Mouse (Mus musculus) megakaryocyte, embryonic 14.5 days (primary cell): ENCODE measurements at regions not wholly inside any gene's neighbourhood (a gene's known extent, or its start where the extent isn't known, plus 50 kb on each side); places are given as distances from the start of the nearest gene placed in this dataset.

Experiments
- H3K27me3 ChIP-seq: replicated peaks from 2 replicates; pipeline ENCODE3; 2012; ENCODE audit warnings: inconsistent platforms
- H3K36me3 ChIP-seq: replicated peaks from 2 replicates; pipeline ENCODE3; 2012; ENCODE audit warnings: low read length, inconsistent platforms, mixed read lengths
- H3K4me1 ChIP-seq: 2 replicates; pipeline ENCODE4 v1.6.1; 2012; ENCODE audit warnings: inconsistent platforms
- H3K4me3 ChIP-seq: replicated peaks from 2 replicates; pipeline ENCODE3; 2012; ENCODE audit warnings: moderate library complexity, mild to moderate bottlenecking, inconsistent platforms
- H3K9me3 ChIP-seq: 2 replicates; pipeline ENCODE4 v1.6.1; 2012; ENCODE audit warnings: inconsistent platforms
- FLI1 ChIP-seq: IDR thresholded peaks from 2 replicates; pipeline ENCODE4 v1.6.1; 2012; ENCODE audit warnings: low read length, inconsistent platforms, mixed read lengths
- GATA1 ChIP-seq: IDR thresholded peaks from 3 replicates; pipeline ENCODE4 v1.6.1; 2012; ENCODE audit warnings: mixed read lengths, low read length, inconsistent platforms, borderline replicate concordance

DNA sequence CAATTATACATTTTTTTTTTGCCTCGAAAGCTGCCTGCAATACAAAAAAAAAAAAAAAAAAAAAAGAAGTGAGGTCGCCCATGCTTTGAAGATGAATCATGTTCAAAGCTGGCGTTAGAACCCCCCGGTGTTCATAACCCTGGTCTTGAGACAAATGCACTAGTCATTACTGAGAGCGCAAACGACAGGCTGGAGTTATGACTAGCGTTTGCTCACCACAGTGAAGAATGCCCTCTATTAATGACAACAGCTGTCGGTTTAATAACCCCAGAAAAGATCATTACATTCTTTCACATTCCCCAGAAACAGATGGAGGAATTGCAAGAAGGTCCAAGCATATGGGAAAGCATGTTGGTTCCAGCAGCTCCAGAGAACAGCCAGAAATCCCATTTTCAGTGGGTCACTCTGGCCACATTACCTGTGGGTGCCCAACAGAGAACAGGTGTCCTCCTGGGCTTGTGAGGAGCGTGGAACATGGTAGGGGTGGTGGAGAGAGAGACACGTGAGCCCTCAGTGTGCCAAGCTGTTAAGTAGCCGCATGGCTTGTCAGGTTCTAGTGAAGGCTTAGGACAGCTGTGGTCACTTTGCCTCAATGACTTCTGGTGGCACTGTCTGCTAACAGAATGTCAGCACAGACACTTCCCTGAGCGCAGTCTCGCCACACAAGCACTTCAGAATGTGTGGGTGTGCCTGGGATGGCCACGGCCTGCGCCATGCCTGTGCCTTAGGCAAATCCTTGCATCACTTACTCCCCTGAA, 60.4 kb downstream of the Aipl1 start:
- Histone ChIP-seq H3K27me3 (peaks cover 22% of the 10 kb centered on the region), H3K4me3 (peak overlapping the region; percentile 10), H3K9me3 (no peaks in the 10 kb centered on the region), H3K4me1 (no peaks in the 10 kb centered on the region), H3K36me3 (no peaks in the 10 kb centered on the region)
- TF ChIP-seq FLI1: no peak
- TF ChIP-seq GATA1: no peak

DNA sequence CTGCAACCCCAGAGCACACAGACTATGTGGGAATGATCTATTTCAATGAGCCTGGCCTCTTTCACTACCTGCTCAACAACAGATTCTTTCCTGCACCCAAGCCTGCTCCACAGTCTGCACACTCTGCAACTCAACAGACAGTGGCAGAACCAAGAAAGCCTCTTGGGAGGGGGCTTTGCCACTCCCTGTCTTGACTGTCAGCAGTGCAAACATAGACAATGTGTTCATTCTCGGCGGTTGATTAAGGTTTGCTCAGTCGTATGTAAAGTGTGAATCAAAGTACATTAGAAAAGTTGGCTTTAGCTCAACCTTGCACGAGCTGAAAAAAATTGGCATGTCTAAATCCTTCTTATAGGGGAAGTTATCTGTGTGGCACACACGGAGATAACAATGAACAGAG, 66.0 kb downstream of the Aipl1 start:
- TF ChIP-seq GATA1 (no peak), FLI1 (no peak)

DNA sequence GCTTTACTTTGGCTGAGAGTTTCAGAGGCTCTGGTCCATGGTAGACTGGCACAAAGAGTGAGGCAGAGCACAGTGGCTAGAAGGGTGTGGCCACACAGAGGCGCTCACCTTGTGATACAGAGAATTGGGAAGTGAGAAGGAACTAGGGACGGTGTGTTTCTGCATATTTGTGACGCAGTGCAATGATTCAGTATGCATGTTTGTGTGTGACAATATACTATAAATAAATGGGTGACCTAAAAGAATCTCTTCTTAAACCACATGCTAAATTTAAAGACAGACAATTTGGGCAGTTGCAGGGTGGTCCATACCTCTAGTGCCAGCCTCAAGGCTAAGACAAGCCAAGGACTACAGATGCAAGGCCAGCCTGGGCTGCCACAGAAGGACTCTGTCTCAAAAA, 75.0 kb downstream of the Aipl1 start:
- peaks cover 21% of the 10 kb centered on the region for H3K9me3 ChIP-seq

More for the DNA sequence above, 66.0 kb downstream of the Aipl1 start:
- no peaks in the 10 kb centered on the region for H3K9me3 ChIP-seq
- H3K4me1 ChIP-seq: no peaks in the 10 kb centered on the region
- no peaks in the 10 kb centered on the region for H3K36me3 ChIP-seq
- H3K27me3 ChIP-seq: peaks cover 8% of the 10 kb centered on the region
- H3K4me3 ChIP-seq: no peak overlapping the region

DNA sequence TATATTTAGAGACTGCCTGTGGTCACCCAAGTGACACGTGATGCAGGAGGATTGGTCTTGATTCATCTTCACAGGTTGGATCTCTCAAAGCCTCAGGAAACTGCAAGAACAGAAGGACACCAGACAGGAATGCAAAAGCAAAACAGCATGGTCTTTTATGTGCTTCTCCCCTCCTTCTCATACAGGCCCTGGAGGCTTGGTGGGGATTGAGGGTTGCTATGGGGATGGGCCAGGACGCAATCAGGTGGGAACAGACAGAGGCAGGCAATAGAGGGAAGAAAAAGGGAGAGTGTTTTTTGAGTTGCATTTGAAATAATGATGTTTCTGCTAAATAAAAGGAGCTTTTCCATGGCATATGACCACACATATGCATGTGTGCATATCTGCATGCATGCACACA, 84.8 kb downstream of the Aipl1 start:
- no peaks in the 10 kb centered on the region for H3K4me1 ChIP-seq
- no peaks in the 10 kb centered on the region; the same call in 1 of the 2 replicates for H3K9me3 ChIP-seq
- no peak for TF ChIP-seq GATA1
- no peak for TF ChIP-seq FLI1
- peaks cover 1% of the 10 kb centered on the region for H3K27me3 ChIP-seq
- H3K36me3 ChIP-seq: no peaks in the 10 kb centered on the region
- H3K4me3 ChIP-seq: no peak overlapping the region

More for the DNA sequence above, 75.0 kb downstream of the Aipl1 start:
- Histone ChIP-seq H3K4me1 (no peaks in the 10 kb centered on the region), H3K36me3 (no peaks in the 10 kb centered on the region), H3K4me3 (no peak overlapping the region), H3K27me3 (peaks cover 2% of the 10 kb centered on the region)
- TF ChIP-seq GATA1 (no peak), FLI1 (no peak)

DNA sequence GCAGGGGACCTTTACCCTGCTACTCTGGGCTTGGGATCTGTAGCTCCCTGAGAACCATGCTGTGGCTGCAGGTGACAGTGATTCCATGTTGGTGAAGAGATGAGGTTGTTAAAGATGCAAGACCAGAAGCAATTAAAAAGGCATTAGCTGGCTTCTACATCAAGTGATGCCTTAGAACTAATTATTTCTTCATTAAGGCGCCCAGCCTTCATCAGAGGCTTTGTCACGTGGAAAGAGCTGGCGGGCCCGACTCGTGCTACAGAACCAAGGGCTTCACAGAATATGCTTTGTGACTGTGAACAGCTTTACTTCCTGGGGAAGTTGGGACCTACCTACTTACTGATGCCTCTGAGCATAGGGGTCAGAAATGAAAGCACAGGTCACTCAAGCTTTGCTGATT, 90.1 kb downstream of the Aipl1 start:
- Histone ChIP-seq H3K4me1 (no peaks in the 10 kb centered on the region), H3K36me3 (no peaks in the 10 kb centered on the region), H3K4me3 (no peak overlapping the region), H3K9me3 (no peaks in the 10 kb centered on the region; the same call in 1 of the 2 replicates), H3K27me3 (peaks cover 8% of the 10 kb centered on the region)
- TF ChIP-seq GATA1: no peak

DNA sequence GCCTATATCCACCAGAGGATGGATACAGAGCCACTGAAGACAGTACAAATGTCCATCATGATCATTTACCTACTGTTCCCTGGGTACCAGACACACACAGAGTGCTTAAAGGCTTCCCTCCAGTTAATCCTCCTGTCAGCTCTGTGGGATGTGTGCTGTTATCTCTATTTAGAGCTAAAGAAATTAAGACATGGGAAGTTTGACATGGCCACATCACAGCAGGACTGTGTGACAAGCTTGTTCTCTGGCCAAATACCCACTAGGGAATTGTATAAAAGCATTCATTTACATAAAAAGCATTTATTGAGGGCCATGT, 92.3 kb downstream of the Aipl1 start:
- no peaks in the 10 kb centered on the region for H3K9me3 ChIP-seq
- H3K27me3 ChIP-seq: peaks cover 6% of the 10 kb centered on the region
- H3K36me3 ChIP-seq: no peaks in the 10 kb centered on the region
- H3K4me3 ChIP-seq: no peak overlapping the region
- H3K4me1 ChIP-seq: no peaks in the 10 kb centered on the region
- TF ChIP-seq FLI1 (no peak), GATA1 (no peak)

DNA sequence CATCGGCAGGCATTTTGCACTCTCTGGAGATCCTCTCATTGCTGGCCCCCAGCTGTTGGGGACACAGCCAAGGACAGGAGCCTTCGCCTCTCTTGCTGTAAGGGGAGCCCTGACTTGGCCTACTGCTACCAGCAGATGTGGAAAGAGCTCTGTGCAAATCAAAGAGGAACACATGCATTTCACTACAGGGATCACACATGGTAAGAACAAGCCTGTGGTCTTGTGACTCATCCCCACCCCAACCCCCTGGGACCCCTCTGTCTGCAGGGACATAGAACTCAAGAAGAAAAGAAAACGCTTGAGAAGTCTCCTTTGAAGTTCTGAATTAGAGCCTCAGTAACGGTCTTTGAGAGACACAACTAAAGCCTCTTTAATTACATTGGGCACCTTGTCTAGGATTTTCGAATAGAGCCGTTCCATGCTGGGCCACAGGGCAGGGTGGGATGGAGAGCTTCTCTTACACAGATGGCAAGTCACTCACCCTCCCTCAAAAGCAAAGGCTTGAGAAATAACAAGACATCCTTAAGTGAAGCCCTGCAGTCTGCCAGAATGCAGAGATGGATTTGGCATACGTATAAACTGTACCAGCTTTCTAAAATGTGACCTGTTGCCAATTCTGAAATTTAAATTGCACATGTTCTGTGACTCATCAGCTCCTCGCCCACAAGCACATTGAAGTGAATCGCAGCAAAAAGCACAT, 92.8 kb downstream of the Aipl1 start:
- no peaks in the 10 kb centered on the region for H3K36me3 ChIP-seq
- peaks cover 6% of the 10 kb centered on the region for H3K27me3 ChIP-seq
- H3K9me3 ChIP-seq: no peaks in the 10 kb centered on the region

DNA sequence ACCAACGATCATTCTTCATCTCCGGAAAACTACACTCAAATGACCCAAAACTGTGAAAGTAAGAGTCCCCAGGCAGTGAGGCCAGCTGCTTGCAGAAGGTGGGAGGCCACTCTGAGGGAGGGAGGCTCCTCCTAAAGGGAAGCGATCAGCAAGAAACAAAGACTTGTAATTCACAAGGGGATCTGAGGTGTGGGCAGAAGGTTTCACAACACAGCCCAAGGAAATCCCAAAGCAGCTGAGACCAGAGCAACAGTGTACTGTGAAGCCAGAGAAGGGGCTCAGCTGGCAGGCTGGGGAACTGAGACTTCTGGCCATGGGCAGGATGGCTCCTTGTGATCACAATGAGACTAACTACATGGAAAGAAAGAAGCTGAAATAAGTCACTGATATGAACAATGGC, 93.8 kb downstream of the Aipl1 start:
- no peak overlapping the region for H3K4me3 ChIP-seq
- H3K9me3 ChIP-seq: no peaks in the 10 kb centered on the region
- no peaks in the 10 kb centered on the region for H3K36me3 ChIP-seq
- no peak for TF ChIP-seq FLI1
- no peak for TF ChIP-seq GATA1
- H3K27me3 ChIP-seq: peaks cover 6% of the 10 kb centered on the region
- H3K4me1 ChIP-seq: no peaks in the 10 kb centered on the region

More for the DNA sequence above, 92.8 kb downstream of the Aipl1 start:
- TF ChIP-seq GATA1 (no peak), FLI1 (no peak)
- H3K4me3 ChIP-seq: no peak overlapping the region
- no peaks in the 10 kb centered on the region for H3K4me1 ChIP-seq

DNA sequence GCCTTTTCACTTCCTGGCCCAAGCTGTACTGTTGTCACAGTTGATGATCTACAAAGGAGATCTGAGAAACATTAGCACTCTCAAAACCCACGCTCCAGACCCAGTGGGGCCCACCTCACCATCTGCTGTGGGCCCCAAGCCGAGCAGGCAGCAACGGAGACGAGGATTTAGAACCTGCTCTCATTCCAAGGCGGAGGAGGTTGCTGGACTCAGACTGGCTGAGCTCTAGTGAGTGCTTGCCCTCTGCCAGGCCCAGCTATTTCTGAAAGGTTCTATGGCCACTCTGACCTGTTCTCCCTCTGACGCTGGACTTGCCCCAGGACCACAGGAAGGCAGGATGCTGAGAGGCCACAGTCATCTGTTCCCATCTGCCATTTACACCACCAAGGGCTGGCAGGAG, 98.2 kb downstream of the Aipl1 start:
- Histone ChIP-seq H3K27me3 (peaks cover 3% of the 10 kb centered on the region), H3K36me3 (no peaks in the 10 kb centered on the region), H3K4me3 (no peak overlapping the region), H3K4me1 (no peaks in the 10 kb centered on the region), H3K9me3 (0 out of 2 replicates have a peak, but pooled peaks cover 3% of the 10 kb centered on the region)
- TF ChIP-seq GATA1 (no peak), FLI1 (no peak)

DNA sequence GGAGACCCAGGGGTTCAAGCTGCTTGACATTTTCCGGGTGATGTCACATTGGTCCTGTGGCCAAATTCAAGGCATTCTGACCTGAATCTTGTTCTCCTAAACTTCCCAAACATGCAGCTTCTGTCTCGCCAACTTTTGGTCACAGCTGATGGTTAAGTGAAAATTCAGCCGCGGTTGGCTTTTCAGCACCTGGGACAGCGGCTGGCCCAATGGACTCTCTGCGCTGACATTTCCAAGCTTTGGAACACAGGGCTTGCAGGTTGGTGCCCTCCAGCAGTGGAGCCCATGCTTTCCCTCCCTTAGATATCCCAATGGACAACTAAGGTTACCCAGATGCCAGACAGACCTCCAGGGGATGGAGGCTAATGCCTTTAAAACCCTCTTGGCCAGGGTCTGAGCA, 100.2 kb downstream of the Aipl1 start:
- Histone ChIP-seq H3K4me1 (no peaks in the 10 kb centered on the region), H3K4me3 (no peak overlapping the region), H3K27me3 (no peaks in the 10 kb centered on the region), H3K36me3 (no peaks in the 10 kb centered on the region), H3K9me3 (0 out of 2 replicates have a peak, but pooled peaks cover 3% of the 10 kb centered on the region)
- TF ChIP-seq GATA1: no peak
- TF ChIP-seq FLI1: no peak
